Mouse (Mus musculus) hindbrain, embryonic 12.5 days (tissue): ENCODE results near the gene Atp8a2. TPM values are rescaled to one million over a fixed set of nuclear protein-coding genes. Genes with fewer than 3 reads are reported as not detected.
"Not testable (repeated sequence)": the region's sequence is repeated elsewhere in the genome, so short reads cannot be mapped to it uniquely, and the experiment has no call there.

Experiments
- ATAC-seq: fragments of 200-750 bp; cut with Nextera tagmentation; 2 replicates; pipeline ENCODE4 v1.8.0; 2017; ENCODE audit warnings: moderate TSS enrichment; ENCODE audit not compliant: low FRiP score
- H3K27ac ChIP-seq: fragments of 300-500 bp; sonication (generic); 2 replicates; pipeline ENCODE4 v1.5.1; 2016; ENCODE audit warnings: mild to moderate bottlenecking
- H3K27me3 ChIP-seq: fragments of 300-500 bp; sonication (generic); 2 replicates; pipeline ENCODE4 v1.6.1; 2016; ENCODE audit warnings: mild to moderate bottlenecking
- H3K36me3 ChIP-seq: fragments of 300-500 bp; sonication (generic); 2 replicates; pipeline ENCODE4 v1.6.1; 2016; ENCODE audit warnings: mild to moderate bottlenecking
- H3K4me1 ChIP-seq: fragments of 300-500 bp; sonication (generic); 2 replicates; pipeline ENCODE4 v1.6.1; 2016
- H3K4me2 ChIP-seq: fragments of 300-500 bp; sonication (generic); replicated peaks from 2 replicates; pipeline ENCODE4 v1.6.1; 2016; ENCODE audit warnings: mild to moderate bottlenecking
- H3K4me3 ChIP-seq: fragments of 300-500 bp; sonication (generic); 2 replicates; pipeline ENCODE4 v1.5.1; 2016; ENCODE audit warnings: mild to moderate bottlenecking
- H3K9ac ChIP-seq: fragments of 300-500 bp; sonication (generic); 2 replicates; pipeline ENCODE4 v1.6.1; 2016; ENCODE audit warnings: mild to moderate bottlenecking, moderate library complexity
- H3K9me3 ChIP-seq: fragments of 300-500 bp; sonication (generic); replicated peaks from 2 replicates; pipeline ENCODE4 v1.6.1; 2016; ENCODE audit warnings: mild to moderate bottlenecking
- WGBS: fragments of 180-500 bp; shearing (Covaris S2); methylation state at CpG from one replicate; pipeline ENCODE4 v1.1.7; 2016; 5-methylcytosine and 5-hydroxymethylcytosine counted together
- polyA plus RNA-seq: library from polyadenylated mRNA; unstranded; fragments of >200 nt; fragmentation: Nextera tagmentation; extraction: Ambion mirVana; gene quantifications from 2 replicates; pipeline ENCODE4 v1.2.1, GENCODE M21; 2016

The Atp8a2 gene
- polyA plus RNA-seq, 1 experiment from 2014 or later, result 20.7 TPM

GRCm38 (mm10) chr14:59729298-59730042, 467.5 kb downstream of the Atp8a2 start:
- Histone ChIP-seq H3K9ac (no peak overlapping the region), H3K27me3 (peaks cover 62% of the 10 kb centered on the region), H3K36me3 (no peaks in the 10 kb centered on the region), H3K4me1 (0 out of 2 replicates have a peak, but pooled peaks cover 4% of the 10 kb centered on the region), H3K4me2 (no peak overlapping the region), H3K27ac (no peak overlapping the region), H3K9me3 (no peaks in the 10 kb centered on the region), H3K4me3 (no peak overlapping the region)
- 82% methylated on average over 3 of the region's 3 CpGs for WGBS
- ATAC-seq, result no peak

GRCm38 (mm10) chr14:59727016-59727415, 470.0 kb downstream of the Atp8a2 start:
- H3K36me3 ChIP-seq, result no peaks in the 10 kb centered on the region
- H3K4me2 ChIP-seq, result no peak overlapping the region
- H3K4me1 ChIP-seq, result 0 out of 2 replicates have a peak, but pooled peaks cover 4% of the 10 kb centered on the region
- H3K9me3 ChIP-seq, result no peaks in the 10 kb centered on the region
- 83% methylated on average over 4 of the region's 4 CpGs for WGBS
- no peak overlapping the region for H3K9ac ChIP-seq
- ATAC-seq, result no peak
- H3K27me3 ChIP-seq, result peaks cover 55% of the 10 kb centered on the region
- no peak overlapping the region for H3K27ac ChIP-seq
- H3K4me3 ChIP-seq, result no peak overlapping the region

- Histone ChIP-seq H3K4me3 (no peak overlapping the region), H3K27ac (no peak overlapping the region), H3K27me3 (peaks cover 29% of the 10 kb centered on the region), H3K4me1 (no peaks in the 10 kb centered on the region), H3K36me3 (no peaks in the 10 kb centered on the region), H3K4me2 (no peak overlapping the region), H3K9me3 (no peaks in the 10 kb centered on the region), H3K9ac (no peak overlapping the region)
- ATAC-seq, result no peak
- 91% methylated on average over 2 of the region's 2 CpGs for WGBS
These were observed 473.8 kb downstream of the Atp8a2 start for GRCm38 (mm10) chr14:59723163-59723562.

GRCm38 (mm10) chr14:59721957-59722356, 475.0 kb downstream of the Atp8a2 start:
- no peaks in the 10 kb centered on the region for H3K36me3 ChIP-seq
- no peak for ATAC-seq
- H3K9ac ChIP-seq, result no peak overlapping the region
- WGBS, result 78% methylated on average over 4 of the region's 4 CpGs
- H3K4me3 ChIP-seq, result no peak overlapping the region
- H3K27ac ChIP-seq, result no peak overlapping the region
- peaks cover 22% of the 10 kb centered on the region for H3K27me3 ChIP-seq
- H3K9me3 ChIP-seq, result no peaks in the 10 kb centered on the region
- no peak overlapping the region for H3K4me2 ChIP-seq
- no peaks in the 10 kb centered on the region for H3K4me1 ChIP-seq

- H3K9ac ChIP-seq, result no peak overlapping the region
- 88% methylated on average over 3 of the region's 3 CpGs for WGBS
- no peak for ATAC-seq
These were observed 475.6 kb downstream of the Atp8a2 start for GRCm38 (mm10) chr14:59721356-59721755.

GRCm38 (mm10) chr14:59720386-59720785, 476.6 kb downstream of the Atp8a2 start:
- Histone ChIP-seq H3K9me3 (no peaks in the 10 kb centered on the region), H3K27ac (no peak overlapping the region), H3K4me1 (0 out of 2 replicates have a peak, but pooled peaks cover 6% of the 10 kb centered on the region), H3K9ac (no peak overlapping the region), H3K4me3 (no peak overlapping the region), H3K27me3 (peaks cover 22% of the 10 kb centered on the region), H3K4me2 (no peak overlapping the region), H3K36me3 (no peaks in the 10 kb centered on the region)
- 90% methylated on average over 4 of the region's 4 CpGs for WGBS
- no peak for ATAC-seq

More at GRCm38 (mm10) chr14:59721356-59721755, 475.6 kb downstream of the Atp8a2 start:
- H3K4me1 ChIP-seq, result no peaks in the 10 kb centered on the region
- H3K9me3 ChIP-seq, result no peaks in the 10 kb centered on the region
- H3K4me2 ChIP-seq, result no peak overlapping the region
- H3K36me3 ChIP-seq, result no peaks in the 10 kb centered on the region
- H3K27me3 ChIP-seq, result peaks cover 22% of the 10 kb centered on the region
- no peak overlapping the region for H3K27ac ChIP-seq
- H3K4me3 ChIP-seq, result no peak overlapping the region

- not testable (repeated sequence) for H3K4me3 ChIP-seq, H3K27ac ChIP-seq, H3K4me1 ChIP-seq, H3K36me3 ChIP-seq, H3K9me3 ChIP-seq, H3K27me3 ChIP-seq, H3K4me2 ChIP-seq, ATAC-seq, H3K9ac ChIP-seq
- 80% methylated on average over 3 of the region's 3 CpGs for WGBS
These were observed 480.4 kb downstream of the Atp8a2 start for GRCm38 (mm10) chr14:59716443-59717085.

- Histone ChIP-seq H3K36me3 (no peaks in the 10 kb centered on the region), H3K27ac (no peak overlapping the region), H3K9me3 (no peaks in the 10 kb centered on the region), H3K9ac (no peak overlapping the region), H3K27me3 (peaks cover 9% of the 10 kb centered on the region; the same call in 1 of the 2 replicates), H3K4me1 (0 out of 2 replicates have a peak, but pooled peaks cover 6% of the 10 kb centered on the region), H3K4me3 (no peak overlapping the region), H3K4me2 (no peak overlapping the region)
- WGBS, result 44% methylated on average over 13 of the region's 13 CpGs
- no peak; the same call in 1 of the 2 replicates for ATAC-seq
These were observed 481.1 kb downstream of the Atp8a2 start for GRCm38 (mm10) chr14:59715695-59716442.

- Histone ChIP-seq H3K9me3 (no peaks in the 10 kb centered on the region), H3K9ac (no peak overlapping the region), H3K36me3 (no peaks in the 10 kb centered on the region), H3K4me1 (no peaks in the 10 kb centered on the region), H3K4me3 (no peak overlapping the region), H3K27ac (no peak overlapping the region), H3K27me3 (no peaks in the 10 kb centered on the region), H3K4me2 (no peak overlapping the region)
- no peak for ATAC-seq
- WGBS, result 76% methylated on average over 3 of the region's 3 CpGs
These were observed 487.3 kb downstream of the Atp8a2 start for GRCm38 (mm10) chr14:59709505-59710335.

- H3K4me2 ChIP-seq, result no peak overlapping the region
- H3K27me3 ChIP-seq, result no peaks in the 10 kb centered on the region
- H3K9ac ChIP-seq, result no peak overlapping the region
- no peaks in the 10 kb centered on the region for H3K9me3 ChIP-seq
- no peaks in the 10 kb centered on the region for H3K36me3 ChIP-seq
- no peak overlapping the region for H3K4me3 ChIP-seq
- no peak for ATAC-seq
- H3K27ac ChIP-seq, result no peak overlapping the region
- H3K4me1 ChIP-seq, result no peaks in the 10 kb centered on the region
- 91% methylated on average over 7 of the region's 7 CpGs for WGBS
These were observed 489.0 kb downstream of the Atp8a2 start for GRCm38 (mm10) chr14:59708009-59708408.

- Histone ChIP-seq H3K4me1 (peaks cover 4% of the 10 kb centered on the region), H3K9me3 (no peaks in the 10 kb centered on the region), H3K27me3 (0 out of 2 replicates have a peak, but pooled peaks cover 3% of the 10 kb centered on the region), H3K4me3 (no peak overlapping the region), H3K27ac (no peak overlapping the region), H3K9ac (no peak overlapping the region), H3K36me3 (no peaks in the 10 kb centered on the region), H3K4me2 (no peak overlapping the region)
- no peak for ATAC-seq
- 79% methylated on average over 13 of the region's 13 CpGs for WGBS
These were observed 491.5 kb downstream of the Atp8a2 start for GRCm38 (mm10) chr14:59705326-59706058.
